Mouse (Mus musculus): Measurements from ENCODE around the gene Gm28048. TPM values are rescaled to one million over a fixed set of nuclear protein-coding genes. Genes with fewer than 3 reads are reported as not detected.

Gene Gm28048
- total RNA-seq (2021): 10 to 100 TPM; 11.3 to 16.0 TPM

DNA sequence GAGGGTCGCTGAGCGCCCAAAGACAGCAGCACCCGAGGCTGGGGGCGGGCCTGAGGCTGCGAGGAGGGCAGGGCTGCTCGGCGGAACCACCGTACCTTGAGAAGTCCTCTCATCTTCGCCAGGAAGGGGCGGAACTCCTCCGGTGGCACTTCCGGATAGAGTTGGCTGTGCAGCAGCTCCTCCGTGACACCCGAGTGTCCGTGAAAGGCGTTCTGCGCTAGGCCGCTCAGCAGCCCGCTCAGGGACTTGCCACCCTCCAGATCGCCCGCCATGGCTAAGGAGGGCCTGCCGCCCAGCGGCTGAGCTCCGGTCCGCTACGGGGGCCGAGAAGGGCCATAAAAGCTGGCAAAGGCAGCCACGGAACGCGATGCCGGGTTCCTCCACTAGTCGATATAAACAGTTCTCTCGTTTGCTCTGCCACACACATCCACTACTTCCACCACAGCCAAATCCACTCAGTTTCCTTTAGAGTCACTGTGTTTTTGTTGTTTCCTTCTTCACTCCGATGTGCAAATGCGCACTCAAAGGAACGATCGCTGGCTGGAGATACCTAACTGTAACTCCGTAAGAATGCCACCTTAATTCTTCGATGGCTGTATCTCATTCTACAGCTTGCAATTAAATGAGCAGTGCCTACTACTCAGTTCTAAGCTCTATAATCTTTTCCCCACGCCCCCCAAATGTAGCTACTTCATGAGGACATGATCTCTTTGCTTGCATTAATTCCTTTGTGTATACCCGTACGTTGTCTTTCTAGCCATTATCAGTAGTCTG is at the start of gene Gm28048, which contains the start of gene Commd1:
Gm28048 (minus strand) TSS at position 107 of the 774 bp plus-strand sequence.
Commd1 (minus strand) TSS at position 399 of the 774 bp plus-strand sequence.
- intact Hi-C loops (cut with DNase I): no loop called here
- peak; percentile 95 to 96 for DNase-seq (ENCODE audit: low spot score in 2 of 2)

DNA sequence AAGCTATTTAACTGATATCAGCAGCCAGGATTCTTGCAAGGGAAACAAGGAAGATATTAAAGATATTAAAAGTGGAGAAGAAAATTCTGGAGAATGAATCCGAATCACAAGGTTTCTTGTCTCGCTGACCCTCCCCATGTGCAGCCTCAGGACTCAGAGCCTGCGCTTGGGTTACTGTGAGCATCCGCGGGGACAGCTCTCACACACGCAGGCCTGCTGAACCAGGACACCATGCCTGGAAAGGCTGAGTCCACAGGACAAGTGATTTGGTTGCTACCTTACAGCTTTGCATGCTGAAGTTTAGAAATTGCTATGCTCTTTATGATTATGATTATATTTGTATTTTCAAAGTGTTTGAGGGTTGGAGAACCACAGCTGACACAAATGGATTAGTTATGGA is 47.5 kb upstream of the Gm28048 start:
- intact Hi-C loops (cut with DNase I): no loop called here
- no peak for DNase-seq (ENCODE audit: low spot score in 2 of 2)

DNA sequence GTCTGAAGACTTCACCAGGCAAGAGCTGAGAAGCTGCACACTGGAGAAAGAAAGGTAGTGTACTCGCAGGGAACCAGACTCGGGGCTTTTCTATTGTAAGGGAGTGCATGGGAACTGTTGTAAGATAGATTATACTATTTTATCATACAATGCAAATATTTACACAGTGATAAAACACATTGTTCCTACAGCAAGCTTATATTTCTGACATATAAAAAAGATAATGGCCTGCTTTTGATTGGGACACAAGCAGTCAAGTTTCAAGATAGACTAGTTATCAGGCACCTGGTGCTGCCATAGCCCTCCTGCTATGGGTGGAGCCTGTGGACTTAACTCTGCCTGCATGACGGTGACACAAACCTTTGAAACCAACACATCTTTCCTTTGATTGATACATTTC is 47.1 kb upstream of the Gm28048 start:
- intact Hi-C loops (cut with DNase I): no loop called here

DNA sequence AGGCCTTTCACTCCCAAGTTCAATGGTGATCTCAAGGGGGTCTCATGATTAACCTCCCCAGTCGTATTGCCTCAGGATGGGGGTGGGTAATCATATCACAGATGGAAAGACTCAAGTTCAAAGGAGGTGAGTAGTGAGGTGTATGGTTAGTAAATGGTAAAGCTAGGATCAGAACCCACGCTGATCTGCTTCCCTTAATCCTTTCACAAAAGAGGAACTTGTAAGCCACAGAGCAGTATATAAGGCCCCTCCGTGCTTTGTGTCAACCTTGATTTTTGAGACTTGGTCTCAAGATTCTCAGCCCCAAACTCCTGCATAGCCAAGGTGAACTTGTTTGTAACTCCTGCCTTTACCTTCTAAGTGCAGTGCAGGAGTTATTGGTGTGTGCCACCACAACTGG is 42.3 kb upstream of the Gm28048 start:
- no peak for DNase-seq (ENCODE audit: low spot score in 2 of 2)
- intact Hi-C loops (cut with DNase I): no loop called here

More for the DNA sequence above, 47.1 kb upstream of the Gm28048 start:
- no peak for DNase-seq (ENCODE audit: low spot score in 2 of 2)

DNA sequence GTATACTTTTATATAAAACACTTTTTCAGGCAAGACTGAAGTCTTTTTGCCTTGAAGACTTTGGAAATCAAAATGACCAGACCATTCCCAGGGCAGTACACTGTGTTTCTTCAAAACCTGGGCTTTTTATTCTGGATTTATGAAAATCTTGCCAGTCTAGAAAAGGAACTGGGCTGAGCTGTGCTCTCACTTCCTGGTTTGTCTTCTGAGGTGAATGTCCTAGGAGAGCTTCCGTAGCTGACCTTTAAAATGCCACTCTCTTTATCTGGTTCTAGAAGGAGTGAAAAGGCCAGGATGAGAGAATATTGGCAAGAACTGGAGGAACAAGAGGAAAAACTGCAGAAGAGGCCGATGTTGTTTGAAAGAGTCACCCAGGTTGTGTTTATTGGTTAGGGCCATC is 41.3 kb upstream of the Gm28048 start:
- DNase-seq (ENCODE audit: low spot score in 2 of 2): no peak
- intact Hi-C loops (cut with DNase I): no loop called here

DNA sequence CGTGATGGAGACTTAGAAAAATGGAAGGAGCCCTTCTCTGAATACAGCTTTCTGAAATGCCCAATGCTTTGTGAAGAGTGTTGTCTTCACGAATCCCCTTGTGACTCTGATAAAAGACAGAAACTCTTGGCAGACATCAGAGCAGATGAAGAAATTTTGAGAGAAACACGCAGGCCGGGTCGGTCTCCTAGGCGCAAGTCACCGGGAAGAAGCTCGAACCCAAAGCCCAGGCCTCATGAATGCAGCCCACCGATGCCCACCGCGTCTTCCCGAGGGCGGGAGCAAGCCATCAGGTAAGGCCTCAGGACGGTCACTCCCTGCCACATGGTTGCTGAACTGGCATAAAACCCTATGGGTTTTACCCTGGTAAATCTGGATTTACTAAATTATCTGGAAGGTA is 39.0 kb upstream of the Gm28048 start:
- intact Hi-C loops (cut with DNase I): no loop called here
- DNase-seq (ENCODE audit: low spot score in 2 of 2): no peak

DNA sequence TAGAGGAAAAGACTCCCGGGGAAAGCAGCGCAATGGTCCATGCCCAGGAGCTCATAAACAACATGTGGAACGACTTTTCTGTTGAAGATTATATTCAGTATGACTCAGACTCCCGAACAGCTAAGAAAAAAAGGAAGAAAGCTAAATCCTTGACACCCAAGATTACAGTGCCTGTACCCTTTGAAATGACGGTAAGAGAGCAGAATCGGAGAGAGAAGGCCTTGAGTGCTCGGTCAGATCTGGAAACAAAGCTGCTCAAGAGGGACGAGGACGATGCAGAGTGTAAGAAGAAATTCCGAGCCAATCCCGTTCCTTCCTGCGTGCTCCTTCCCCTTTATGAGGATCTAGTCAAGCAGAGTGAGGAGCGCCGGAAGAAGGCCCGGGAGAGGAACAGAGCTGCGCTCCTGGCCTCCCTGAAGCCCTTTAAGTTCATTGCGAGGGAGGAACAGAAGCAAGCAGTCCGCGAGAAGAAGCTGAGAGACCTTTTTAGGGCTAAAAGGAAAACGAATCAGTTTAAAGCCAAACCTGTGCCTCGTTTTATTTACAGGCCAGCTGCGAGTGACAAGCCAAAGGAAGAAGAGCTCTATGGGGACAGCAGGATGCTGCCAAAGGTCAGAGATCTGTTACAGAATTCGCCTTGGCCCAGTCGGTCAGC is 38.4 kb upstream of the Gm28048 start:
- DNase-seq (ENCODE audit: low spot score in 2 of 2): no peak
- intact Hi-C loops (cut with DNase I): no loop called here

DNA sequence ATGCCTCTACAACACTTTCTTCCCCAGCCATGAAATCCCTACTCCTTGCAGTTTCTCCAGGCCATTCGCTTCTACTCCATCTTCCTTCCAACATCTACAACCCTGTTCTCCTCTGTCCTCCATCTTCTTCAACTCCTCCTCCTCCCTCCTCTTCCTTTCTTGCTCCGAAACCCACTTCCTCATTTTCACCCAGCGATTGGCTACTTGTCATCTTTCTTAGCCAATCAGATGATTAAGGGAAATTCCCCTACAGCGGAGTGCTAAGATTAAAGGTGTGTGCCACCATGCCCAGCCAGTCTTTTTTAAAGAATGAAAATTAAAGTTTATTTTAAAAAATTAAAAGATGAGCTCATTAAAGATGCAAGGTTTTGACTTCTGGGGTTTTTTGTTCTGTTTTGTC is 36.1 kb upstream of the Gm28048 start:
- no peak for DNase-seq (ENCODE audit: low spot score in 2 of 2)
- intact Hi-C loops (cut with DNase I): no loop called here

DNA sequence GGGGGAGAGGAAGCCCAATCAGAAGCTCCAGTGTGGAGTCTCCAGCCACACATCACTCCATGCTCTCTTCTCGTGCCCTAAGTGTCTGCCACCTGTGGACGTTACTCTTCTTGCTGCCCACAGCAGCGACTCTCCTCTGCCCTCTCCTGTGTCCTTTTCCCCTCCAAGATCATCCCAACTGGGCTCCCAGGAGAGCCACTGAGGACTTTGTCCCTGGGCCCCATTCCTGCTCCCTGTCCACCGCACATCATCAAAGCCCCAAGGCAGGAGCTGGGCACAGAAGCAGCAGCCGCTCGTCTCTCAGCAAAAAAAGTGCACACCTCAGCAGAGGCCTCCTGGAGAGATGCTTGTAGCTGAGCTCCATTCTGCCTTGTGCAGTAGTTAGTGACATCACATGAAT is 33.1 kb upstream of the Gm28048 start:
- intact Hi-C loops (cut with DNase I): no loop called here
- no peak for DNase-seq (ENCODE audit: low spot score in 2 of 2)

DNA sequence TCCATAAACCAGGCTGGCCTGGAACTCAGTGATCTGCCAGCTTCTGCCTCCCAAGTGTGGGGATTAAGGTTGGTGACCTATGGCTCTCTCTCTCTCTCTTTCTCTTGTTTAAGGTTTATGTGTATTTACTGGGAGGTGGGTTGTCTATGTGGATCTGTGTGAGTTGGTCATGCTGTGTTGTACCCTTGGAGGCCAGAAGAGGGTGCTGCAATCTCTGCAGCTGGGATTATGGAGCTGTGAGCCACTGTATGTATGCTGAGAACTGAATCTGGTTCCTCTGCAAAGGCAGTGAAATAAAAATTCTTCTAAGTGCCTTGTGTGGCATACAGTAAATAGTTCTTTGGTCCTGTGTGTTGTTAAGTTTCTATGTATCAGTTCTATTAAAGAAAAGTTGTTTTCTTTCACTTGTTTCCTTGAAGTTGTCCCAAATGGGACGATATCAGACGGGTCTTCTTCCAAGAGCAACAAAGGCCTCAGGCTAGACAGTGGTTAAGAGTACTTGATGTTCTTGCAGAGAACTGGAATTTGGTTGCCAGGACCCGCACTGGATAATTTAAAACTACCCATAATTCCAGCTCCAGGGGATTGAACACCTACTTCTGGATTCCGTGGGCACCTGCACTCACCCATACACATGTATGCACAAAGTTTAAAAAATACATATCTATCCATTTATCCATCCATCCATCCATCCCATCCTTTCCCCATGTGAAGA is 31.8 kb upstream of the Gm28048 start:
- no peak for DNase-seq (ENCODE audit: low spot score in 2 of 2)
- intact Hi-C loops (cut with DNase I): no loop called here

DNA sequence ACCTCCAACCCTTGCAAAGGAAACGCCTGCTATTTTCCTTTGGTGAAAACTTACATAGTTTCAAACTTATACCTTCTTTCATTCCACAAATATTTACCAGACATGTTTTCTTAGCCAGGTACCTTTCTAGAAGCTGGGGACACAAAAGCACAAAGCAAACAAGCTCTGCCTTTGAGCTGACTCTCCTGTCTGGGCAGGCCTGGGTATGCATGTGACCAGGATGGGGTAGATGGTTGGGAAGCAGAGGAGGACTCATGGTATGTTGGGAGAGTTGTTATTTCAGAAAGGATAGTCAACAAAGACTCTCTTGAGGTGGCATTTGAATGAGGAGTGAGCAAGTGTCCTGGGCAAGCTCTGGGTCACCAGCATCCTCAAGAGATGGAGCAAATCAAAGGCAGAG is 31.2 kb upstream of the Gm28048 start:
- intact Hi-C loops (cut with DNase I): no loop called here
- DNase-seq (ENCODE audit: low spot score in 2 of 2): no peak

DNA sequence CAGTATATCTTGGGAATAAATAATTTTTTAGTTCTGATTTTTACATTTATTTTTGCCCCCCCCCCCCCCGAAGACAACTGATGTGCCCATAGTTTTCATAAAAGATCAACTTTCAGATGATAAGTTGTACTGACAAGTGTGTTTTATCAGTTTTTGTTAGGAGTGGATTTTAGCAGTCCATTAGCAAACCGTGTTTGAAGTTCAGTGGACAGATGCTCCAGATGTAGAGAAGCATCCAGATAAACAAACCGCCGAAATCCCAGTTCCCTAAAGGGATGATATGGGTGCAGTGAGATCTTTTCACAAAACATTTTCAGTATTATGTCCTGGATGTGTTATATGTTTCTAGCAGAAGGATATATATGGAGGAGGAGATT is 26.9 kb upstream of the Gm28048 start:
- DNase-seq (ENCODE audit: low spot score in 2 of 2): no peak
- intact Hi-C loops (cut with DNase I): loop anchor here (1.0 to 10.0 kb wide), 3 partner anchors 58 to 856 kb away; no protein-coding TSS in a partner anchor

DNA sequence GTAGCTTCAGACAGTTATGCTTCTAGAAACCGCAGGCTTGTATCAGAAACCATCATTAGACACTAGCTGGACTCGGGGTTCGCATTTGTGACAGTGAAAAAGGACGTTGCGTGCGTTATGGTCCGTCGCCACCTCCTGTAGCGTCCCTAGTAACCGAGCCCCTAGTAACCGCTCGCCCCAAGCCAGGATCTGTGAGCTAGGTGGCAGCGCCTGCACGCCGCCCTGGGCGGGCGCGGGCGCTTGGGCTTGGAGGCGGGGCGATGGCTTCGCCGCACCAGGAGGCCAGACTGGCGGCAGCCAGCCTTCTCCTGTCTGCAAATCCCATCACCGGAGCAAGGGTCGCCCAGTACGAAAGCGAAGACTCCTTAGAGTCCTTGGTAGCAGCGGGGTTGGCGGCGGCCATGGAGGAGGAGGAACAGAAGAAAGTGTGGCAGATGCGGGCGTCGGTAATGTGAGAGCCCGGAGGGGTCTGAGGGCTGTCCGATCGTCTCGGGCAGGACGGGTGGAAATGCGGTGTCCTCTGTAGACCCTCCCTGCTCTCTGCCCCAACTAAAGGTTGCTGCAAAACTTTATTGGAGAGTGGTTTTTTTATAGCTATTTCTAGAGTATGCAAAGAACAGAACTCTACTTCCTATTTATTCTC is 26.4 kb upstream of the Gm28048 start:
- DNase-seq (ENCODE audit: low spot score in 2 of 2): peak; percentile 84 to 86
- intact Hi-C loops (cut with DNase I): loop anchor here (1.0 to 10.0 kb wide), 3 partner anchors 59 to 856 kb away; no protein-coding TSS in a partner anchor

DNA sequence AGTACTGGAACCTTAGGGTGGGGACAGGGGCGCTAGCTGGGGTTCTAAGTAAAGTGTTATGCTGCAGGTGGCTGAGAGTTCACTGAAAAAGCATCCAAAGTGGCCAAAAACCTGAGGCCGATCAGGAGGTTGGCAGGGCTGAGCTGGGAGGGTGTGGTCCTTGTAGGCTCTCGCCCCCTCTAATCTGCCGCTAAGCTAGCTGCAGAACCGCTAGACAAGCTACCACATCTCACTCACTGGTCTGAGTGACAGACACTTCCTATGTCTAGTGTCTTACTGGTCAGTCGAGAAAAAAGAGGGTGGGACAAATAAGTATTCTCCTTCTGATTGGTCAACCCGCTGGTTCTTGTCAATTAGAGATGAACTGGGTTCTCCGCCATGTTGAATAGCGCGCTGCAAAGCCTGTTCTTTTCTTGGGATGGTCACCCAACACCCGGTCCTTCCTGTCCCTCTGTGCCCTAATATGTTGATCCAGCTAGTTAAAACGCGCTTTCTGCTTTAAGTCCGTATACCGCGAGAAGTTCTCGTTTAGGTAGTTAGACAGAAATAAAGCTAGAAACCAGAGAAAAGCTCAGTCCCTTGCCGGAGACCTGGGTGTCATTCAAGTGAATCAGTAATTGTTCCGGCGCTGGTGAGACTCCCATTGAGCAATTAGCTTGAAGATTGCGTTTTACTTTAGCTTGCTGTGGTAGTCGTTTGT is 25.7 kb upstream of the Gm28048 start, which contains the start of gene Fam161a:
Fam161a (plus strand) TSS at position 51 of the 700 bp plus-strand sequence.
- intact Hi-C loops (cut with DNase I): loop anchor here (1.0 to 10.0 kb wide), 4 partner anchors 60 to 857 kb away; partner anchors contain the start of gene Xpo1
- DNase-seq (ENCODE audit: low spot score in 2 of 2): peak; percentile 86 to 97

DNA sequence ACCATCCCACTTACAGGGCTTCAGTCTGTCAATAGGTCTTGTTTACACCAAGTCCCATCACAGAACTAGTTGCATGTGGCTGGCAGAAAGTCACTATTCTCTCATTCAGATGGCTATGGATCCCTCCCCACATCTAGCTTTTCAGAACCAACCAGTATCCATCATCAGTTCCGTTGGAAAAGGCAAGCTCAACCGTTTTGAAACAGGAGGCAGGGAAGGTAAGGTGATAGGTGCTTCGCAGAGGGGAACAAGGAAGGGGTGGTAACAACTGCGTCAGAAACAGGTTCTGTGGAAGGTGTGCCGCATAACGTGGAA is 25.2 kb upstream of the Gm28048 start:
- intact Hi-C loops (cut with DNase I): loop anchor here (2.0 to 10.0 kb wide), 3 partner anchors 250 to 858 kb away; partner anchors contain the start of gene Xpo1
- DNase-seq (ENCODE audit: low spot score in 2 of 2): no peak

DNA sequence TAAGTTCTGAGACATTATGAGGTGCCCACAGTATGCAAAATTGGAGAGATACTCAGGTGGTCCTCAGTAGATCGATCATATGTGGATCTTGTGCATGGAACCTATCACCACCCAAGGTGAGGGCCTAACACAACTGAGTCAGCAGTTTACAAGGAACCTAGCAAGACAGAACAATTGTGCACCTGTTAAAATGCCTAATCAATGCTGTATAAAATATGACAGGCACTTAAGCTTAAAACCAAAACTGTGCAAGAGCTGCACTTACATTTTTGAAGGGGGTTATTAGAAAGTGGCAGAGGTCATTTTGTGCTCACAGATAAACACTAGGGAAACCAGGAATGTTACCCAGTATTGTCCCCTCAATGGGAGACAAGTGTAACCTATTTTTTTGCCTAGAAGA is 23.4 kb upstream of the Gm28048 start:
- DNase-seq (ENCODE audit: low spot score in 2 of 2): no peak
- intact Hi-C loops (cut with DNase I): loop anchor here (5.0 to 10.0 kb wide), 2 partner anchors 267 to 860 kb away; no protein-coding TSS in a partner anchor

DNA sequence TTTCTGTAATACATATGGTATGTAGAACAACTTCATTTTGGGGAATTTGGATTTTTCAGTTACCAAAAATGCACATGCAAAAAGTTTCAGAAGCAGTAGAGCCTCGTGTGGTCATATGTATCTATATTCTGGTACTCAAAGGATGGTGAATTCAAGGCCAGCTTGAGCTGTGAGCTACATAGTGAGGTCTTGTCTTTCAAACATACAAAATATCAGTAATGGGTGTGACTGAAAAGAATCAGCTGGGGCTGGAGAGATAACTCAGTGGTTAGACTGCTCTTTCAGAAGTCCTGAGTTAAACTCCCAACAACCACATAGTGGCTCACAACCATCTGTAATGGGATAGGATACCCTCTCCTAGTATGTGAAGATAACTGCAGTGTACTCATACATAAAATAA is 16.4 kb upstream of the Gm28048 start:
- intact Hi-C loops (cut with DNase I): loop anchor here (10.0 kb wide), 1 partner anchor 496 kb away; the partner anchor contains the start of gene Ahsa2
- DNase-seq (ENCODE audit: low spot score in 2 of 2): no peak

DNA sequence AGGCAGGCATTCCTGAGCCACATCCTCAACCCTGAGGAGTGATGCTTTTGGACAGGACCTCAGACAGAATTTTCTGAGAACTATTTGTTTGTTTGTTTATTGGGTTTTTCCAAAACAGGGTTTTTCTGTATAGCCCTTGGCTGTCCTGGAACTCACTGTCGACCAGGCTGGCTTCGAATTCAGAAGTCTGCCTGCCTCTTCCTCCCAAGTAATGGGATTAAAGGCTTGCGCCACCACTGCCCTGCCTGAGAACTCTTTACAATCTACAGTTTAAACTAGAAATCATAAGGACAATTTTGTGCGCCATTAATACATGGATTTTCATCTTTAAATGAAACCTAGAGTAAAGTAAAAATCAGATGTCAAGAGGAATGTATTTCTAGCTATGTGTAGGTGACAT is 13.6 kb upstream of the Gm28048 start:
- DNase-seq (ENCODE audit: low spot score in 2 of 2): no peak
- intact Hi-C loops (cut with DNase I): loop anchor here (10.0 kb wide), 1 partner anchor 499 kb away; the partner anchor contains the start of gene Ahsa2

DNA sequence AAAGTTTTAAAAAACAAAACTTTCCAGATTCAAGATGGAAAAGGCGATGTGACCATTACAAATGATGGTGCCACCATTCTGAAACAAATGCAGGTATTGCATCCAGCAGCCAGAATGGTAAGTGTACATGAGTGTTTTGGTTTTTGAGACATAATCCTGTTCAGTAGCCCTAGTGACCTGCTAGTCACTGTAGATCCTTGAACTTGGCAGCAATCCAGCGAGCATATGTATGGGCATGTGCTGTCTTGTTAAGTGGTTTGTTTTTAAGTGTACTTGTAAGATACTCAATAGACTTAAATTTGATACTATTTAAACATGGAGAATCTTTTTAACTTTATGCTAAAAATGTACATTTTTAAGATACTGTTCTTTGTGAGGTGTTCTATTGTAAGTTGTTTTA is 12.4 kb upstream of the Gm28048 start:
- no peak for DNase-seq (ENCODE audit: low spot score in 2 of 2)
- intact Hi-C loops (cut with DNase I): loop anchor here (5.0 to 10.0 kb wide), 3 partner anchors 78 to 501 kb away; partner anchors contain the start of genes Ahsa2 and Xpo1

Data from left cerebral cortex, postnatal 25 days (tissue).